Mouse (Mus musculus) cerebellum, adult 8-10 months (tissue): ENCODE data around the gene Asic3.
"Not testable (repeated sequence)": the region's sequence is repeated elsewhere in the genome, so short reads cannot be mapped to it uniquely, and the experiment has no call there.

ENCODE experiments used
- DNase-seq: peaks from one replicate; pipeline ENCODE4 v3.0.0; 2022

The Asic3 gene

DNA sequence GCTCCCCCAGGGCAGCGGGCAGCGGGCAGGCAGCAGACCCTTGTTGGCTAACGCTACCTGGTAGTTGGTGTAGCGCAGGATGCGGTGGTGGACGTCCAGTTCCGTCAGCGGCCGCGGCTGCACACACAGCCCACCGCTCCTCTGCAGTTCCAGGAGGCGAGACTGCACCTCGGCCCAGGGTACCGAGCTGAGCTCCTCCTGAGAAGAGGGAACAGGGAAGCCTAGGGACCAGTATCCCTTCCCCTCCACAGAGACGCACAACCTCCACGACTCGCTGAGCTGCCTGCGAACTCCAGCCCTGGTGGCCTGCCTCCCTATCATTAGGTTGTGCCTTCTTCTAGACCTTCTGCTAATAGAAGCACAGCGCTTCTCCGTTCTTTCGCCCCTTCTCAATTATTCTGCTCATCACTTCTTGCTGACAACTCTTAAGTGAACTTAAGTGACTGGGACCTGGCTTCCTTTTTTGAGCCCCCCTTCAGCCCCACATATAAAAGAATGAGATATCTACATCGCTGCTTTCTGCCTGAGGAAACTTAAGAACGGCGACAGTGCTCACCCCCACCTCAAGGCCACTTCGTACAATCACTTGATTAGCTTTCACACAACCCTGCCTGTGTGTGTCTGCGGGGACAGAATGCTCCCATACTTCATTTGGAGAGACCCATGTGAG is 24.8 kb upstream of the Asic3 start:
- DNase-seq, result no peak

DNA sequence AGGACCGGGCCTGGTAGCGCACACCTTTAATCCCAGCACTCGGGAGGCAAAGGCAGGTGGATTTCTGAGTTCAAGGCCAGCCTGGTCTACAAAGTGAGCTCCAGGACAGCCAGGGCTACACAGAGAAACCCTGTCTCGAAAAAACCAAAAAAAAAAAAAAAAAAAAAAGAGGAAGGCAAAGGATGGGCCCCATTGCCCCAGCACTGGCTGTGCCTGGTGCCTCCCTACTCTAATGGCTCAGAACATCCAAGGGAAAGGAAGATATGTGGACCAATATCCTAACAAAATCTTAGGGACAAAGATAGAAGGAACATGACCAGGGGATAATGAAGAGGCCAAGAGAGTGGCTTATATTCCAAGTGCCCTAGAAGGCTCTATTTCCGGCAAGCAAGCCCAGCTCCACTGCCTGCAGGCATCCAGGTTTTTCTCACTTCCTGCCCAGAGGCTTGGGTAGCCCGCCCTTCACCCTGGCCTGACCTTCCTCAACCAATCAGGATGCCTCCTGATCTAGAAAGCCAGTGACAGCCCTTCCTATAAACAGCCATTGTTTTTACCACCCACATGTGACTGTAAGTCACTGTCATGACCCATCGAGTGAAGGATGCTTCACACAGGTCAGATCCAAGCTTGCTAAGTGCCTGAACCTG is 24.1 kb upstream of the Asic3 start:
- no peak for DNase-seq

DNA sequence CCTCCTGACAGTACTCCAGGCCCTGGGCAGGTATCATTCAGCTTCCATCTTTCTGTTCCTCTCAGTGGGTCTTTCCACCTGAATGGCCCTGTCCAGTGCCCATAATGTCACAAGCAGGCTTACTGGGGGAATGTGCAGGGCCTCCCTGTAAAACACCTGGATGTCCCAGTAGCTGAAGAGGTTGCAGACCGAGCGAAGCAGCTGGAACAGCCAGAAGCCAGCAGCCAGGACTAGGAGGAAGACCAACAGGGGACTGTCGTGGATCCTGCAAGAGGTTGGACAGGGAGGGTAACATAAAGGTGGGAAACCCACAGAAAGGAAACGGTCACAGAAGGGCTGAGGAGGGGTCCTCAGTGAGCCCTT is 23.6 kb upstream of the Asic3 start:
- DNase-seq, result no peak

DNA sequence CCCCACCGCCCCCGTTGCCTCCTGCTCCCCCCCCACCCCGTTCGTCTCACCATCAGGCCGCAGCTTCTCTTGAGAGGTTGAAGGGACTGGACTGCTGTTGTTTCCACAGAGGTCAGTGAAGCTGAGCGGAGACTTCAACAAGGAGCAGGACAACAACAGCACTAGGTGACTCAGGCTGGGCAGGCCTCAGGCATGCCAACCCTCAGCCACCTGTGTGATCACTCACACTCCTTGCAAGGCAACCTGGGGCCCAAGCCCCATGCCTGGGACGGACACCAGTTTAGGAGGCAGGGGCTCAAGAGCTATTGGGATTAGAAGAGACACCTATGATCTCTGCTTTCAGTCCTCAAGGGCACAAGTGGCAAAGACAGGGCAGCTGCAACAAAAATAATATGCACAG is 21.3 kb upstream of the Asic3 start, which contains the start of gene Atg9b:
TSS of gene Atg9b (minus strand) at position 280 of the 400 bp plus-strand sequence.
- no peak for DNase-seq

DNA sequence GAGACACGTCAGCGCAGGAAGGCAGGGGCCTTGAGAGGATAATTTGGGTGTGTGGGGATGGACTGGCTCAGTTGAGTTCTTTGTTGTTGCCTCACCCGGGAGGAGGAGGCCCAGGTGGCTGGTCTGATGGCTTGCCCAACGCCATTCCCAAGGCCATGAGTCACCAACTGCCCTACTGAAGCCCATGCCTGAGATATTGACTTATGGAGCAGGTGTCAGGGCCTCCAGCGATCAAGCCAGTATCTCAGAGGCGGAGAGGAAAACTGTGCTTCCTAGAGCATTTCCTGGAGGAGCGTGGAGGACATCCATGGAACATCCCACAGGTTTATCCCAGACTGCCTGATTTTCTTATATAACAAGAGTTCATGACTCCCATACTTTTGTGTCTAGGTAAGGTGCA is 20.5 kb upstream of the Asic3 start:
- no peak for DNase-seq

DNA sequence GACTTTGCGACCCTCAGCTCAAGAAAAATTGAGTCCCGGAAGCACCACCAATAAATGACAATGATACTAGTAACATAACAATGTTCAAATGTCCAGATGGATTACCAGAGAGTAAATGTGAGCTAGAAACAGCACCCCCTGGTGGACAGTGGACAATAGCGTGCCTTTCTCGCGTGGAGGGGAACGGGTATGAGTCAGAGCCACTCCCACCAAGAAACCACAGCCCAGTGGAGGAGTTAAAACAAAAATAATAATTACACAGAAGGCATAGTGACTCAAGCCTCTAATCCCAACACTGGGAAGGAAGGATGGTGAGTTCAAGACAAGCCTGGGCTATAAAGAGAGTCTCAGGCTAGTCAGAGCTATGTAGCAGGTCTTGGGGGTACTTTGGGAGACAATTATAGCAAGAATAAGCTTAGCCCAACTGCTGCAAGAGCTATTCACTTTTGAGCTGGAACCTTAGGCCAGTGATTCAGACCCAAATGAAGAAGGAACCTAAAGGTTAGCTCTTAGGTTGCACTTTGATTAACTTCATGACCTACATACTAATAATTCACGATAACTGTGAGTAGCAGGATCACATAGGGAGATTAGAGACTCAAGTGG is 19.7 kb upstream of the Asic3 start, which contains the start of gene Abcb8:
TSS of gene Abcb8 (plus strand) at position 272 of the 606 bp plus-strand sequence.
- peak; percentile 81 for DNase-seq

DNA sequence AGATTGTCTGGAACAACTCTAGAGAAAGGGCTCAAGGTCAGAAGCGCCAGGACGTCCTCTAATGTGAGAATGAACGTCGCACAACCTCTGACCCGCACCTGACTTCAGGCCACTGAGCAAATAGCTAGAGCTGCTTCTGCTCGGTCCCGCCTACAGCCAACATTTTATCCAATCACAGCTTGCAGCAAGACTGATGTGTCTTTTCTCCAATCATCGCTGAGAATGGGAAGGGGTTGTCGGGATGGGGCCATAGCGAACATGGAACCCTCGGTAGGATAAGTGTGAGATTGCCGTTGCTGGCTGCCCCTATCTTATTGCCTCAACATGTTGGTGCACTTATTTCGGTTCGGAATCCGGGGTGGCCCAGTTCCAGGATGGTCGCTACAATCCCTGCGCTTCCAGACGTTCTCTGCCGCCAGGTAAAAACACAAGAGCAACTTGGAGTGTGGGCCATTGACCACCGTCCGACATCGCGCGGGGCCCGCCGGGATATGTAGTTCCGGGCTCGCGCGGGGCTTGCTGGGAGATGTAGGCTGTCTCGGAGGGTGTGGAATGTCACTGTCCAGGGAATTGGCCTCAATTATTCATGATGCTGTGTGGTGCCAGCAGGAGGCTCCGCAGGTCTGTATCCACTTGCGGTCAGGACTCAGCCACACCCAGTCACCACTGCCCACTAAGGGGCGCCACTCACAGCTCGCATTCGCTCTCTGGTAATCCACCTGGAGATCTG is 18.9 kb upstream of the Asic3 start:
- DNase-seq, result peak; percentile 96

DNA sequence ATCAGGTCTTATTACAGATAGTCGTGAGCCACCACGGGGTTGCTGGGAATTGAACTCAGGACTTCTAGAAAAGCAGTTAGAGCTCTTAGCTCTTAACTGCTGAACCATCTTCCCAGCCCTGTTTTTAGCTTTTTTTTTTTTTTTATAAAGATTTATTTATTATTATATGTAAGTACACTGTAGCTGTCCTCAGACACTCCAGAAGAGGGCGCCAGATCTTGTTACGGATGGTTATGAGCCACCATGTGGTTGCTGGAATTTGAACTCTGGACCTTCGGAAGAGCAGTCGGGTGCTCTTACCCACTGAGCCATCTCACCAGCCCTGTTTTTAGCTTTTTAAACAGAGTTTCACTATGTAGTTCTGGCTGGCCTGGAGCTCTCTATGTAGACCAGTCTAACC is 16.9 kb upstream of the Asic3 start:
- not testable (repeated sequence) for DNase-seq

DNA sequence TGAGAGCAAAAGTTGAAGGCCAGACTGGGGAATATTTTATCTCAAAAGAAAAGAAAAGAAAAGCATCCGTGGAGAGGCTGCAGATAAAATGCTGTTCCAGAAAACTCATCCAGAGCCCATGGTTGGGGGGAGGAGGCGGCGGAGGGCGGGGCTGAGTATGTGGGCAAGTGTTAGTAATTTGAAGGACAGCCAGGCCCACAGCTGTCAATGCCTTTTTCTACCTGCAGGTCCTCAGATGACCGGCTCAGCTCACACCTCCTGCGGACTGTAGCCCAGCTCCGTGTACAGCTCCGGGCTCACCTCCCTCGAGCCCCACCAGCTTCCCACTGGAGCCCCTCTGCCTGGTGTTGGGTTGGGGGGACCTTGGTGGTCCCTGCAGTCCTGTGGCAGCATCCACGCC is 13.5 kb upstream of the Asic3 start:
- DNase-seq, result no peak

DNA sequence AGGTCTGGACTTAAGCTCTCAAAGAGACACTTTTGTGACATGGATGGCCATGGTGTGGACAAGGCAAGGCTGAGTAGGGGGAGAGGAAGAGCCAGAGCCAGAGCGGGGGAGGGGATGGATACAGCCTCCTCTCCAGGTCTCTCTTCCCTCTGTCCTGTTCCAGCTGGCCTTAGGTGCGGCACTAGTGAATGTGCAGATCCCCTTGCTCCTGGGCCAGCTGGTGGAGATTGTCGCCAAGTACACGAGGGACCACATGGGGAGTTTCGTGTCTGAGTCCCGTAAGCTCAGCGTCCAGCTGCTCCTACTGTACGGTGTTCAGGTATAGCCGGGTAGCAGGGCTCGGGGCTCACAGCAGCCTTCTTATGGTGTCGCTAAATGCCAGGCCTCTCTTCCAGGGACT is 12.8 kb upstream of the Asic3 start:
- no peak for DNase-seq

DNA sequence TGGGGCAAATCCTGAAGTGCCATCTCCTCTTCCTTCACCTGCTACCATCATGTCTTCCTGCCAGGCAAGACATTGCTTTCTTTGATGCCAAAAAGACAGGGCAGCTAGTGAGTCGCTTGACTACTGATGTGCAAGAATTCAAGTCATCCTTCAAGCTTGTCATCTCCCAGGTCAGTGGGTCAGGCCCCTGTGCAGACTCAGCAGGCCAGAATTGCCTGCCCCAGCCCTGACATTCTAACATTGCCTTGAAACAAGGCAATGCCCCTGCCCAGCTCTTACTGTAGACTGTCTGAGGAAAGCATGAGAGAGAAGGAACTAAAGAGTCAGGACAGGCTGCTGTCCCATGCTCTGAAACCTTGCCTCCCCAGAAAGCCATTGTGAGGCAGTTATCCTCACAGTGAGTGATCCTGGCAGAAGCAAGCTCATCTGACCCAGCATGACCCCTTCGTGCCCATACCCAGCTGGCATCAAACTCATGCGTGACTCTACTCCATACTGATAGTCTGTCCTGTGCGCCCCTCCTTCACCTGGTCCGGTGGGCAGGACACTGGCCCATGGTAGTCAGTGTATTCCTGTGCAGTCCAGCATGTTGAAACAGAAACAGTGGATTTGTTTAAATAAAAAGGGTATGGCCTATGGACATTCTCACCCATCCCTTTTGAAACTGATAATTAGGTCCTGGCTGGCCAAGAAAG is 12.1 kb upstream of the Asic3 start:
- DNase-seq, result no peak

DNA sequence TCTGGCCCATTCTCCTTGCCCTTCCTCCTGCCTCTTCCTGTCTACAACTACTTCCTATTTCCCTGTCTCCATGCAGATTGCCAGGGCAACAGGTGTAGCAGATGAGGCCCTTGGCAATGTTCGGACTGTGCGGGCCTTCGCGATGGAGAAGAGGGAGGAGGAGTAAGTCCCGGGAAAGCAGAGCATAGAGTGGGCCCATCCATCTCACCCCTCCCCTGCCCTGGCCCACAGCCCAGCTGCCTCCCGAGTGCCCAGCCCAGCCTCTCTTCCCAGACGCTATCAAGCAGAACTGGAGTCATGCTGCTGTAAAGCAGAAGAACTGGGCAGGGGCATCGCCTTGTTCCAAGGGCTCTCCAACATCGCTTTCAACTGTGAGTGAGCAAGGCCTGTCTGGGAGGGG is 11.2 kb upstream of the Asic3 start:
- no peak for DNase-seq

DNA sequence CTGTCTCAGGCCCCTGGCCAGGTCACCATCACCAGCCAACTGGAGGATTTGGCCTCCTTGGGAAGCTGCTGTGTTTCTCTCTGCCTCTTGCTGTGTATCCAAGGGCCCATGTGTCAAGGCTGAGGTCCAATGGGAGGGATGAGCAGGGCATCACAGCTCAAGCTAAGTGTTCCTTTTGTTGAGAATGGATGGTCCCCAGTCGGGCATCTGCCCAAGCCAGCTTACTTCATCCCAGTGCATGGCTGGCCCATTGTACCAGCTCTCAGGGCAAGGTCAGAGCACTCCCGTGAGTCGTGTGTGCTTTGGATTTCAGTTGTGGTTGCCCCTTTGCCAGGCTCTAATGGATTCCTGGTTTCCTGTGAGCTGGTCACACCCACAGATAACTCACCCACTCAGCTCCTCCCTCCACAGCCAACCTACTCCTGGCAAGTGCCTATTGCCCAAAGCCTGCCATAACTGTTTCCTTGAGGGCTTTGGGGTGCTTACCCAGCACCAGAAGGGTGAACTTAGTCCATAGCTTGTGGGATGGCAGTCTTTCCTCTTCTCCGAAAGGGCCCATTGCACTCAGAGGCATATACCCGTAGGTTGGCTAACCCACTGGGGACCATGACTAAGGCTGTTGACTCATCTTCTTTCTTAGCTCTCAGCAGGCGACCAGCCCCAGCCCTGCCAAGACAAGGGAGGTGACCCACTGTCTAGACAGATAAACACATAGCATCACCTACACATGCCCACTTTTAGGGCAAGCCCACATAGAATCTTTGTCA is 8.4 kb upstream of the Asic3 start:
- DNase-seq, result no peak

DNA sequence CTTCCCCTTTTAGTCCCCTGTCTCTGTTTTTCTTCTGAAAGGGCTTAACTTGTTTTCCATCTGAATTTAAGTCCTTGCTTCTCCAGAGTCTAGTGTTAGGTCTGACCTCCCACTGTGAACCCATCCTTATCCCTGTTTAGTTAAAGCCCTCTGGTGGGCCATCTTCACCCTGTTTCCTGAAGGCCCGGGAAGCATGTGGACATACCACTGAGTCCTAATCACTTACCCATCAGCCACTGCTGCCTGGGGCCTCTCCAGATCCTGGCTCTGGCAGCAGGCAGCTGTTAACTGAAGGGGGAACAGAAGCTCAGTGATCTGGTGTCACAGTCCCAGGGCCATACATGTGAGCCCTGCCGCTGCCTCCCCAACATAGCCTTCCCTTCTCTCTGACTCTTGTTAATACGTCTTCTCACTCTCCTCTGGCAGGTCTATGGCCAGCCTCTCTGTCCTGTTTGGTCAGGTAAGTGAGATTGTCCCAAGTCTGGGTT is 7.8 kb upstream of the Asic3 start:
- no peak for DNase-seq

DNA sequence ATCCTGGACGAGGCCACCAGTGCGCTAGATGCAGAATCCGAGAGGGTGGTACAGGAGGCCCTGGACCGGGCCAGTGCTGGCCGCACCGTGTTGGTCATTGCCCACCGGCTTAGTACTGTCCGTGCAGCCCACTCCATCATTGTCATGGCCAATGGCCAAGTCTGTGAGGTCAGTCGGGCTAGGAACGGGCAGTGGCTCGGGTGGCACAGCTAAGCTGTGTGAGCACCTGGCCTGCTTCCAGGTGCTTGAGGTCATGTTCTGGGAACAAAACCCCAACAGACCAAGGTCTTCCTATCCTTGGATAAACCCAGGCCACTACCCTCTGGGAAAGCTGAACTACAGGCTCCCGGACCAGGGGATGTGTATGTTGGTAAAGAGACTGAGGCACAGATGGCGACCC is 4.5 kb upstream of the Asic3 start:
- DNase-seq, result no peak

DNA sequence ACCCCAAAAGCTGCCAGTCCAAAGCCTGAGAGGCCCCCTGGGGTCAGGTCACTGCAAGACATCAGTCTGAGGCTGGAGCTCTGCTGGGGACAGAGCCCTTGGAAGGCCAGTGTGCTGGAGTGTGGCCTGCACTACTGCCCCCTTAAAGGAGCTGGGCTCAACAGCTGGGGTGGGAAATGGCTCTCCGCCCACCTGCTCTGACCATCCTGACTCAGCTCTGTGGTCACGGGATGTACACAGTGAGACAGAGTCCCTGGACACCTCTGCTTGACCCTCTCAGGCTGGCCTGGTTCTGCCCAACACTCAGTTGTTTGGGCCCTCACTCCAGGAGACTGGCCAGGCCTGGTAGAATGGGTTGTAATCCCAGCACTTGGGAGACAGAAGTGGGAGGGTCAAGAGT is 3.7 kb upstream of the Asic3 start:
- DNase-seq, result no peak

DNA sequence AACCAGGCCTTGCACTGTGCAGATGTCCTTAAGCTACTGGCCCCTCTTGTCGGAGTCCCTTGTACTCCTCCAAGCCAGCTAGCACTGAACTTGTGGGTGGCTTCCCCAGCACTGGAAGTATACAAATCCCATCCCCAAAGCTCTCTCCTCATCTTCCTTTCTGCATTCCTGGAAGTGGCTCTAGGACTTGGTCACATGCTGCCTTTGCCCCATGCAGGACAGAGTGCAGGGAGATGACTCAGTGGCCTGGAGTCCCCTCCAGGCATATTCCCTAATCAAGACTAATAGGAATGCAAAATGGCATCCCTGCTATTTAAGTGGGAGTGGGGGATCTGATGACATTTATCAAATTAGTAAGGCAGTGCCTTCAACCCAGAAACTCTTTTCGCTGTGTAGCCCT is 1.1 kb upstream of the Asic3 start:
- no peak for DNase-seq

DNA sequence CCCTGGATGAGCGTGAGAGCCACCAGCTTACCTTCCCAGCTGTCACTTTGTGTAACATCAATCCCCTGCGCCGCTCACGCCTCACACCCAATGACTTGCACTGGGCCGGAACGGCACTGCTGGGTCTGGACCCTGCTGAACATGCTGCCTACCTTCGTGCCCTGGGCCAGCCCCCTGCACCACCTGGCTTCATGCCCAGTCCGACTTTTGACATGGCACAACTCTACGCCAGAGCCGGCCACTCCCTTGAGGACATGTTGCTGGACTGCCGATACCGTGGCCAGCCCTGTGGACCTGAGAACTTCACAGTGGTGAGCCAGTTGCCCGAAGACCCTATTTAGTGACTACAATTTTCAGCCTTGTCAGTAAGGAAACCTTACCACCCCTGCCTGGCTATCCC is 746 bp downstream of the Asic3 start:
- DNase-seq, result no peak

DNA sequence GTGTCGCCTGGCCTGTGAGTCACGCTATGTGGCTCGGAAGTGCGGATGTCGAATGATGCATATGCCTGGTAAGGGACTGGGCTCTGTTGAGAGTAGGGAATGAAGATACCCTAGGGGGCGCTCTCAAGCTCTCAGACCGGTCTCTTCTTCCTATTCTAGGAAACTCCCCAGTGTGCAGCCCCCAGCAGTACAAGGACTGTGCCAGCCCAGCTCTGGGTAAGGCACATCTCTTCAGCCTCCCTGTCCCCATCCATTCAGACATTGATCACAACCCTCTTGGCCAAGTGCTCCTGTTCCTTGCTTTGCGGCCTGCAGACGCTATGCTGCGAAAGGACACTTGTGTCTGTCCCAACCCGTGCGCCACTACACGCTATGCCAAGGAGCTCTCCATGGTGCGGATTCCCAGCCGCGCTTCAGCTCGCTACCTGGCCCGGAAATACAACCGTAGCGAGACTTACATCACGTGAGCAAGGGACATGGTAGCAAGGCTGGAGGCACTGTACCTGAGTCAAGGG is 3.1 kb downstream of the Asic3 start:
- DNase-seq, result peak; percentile 78

DNA sequence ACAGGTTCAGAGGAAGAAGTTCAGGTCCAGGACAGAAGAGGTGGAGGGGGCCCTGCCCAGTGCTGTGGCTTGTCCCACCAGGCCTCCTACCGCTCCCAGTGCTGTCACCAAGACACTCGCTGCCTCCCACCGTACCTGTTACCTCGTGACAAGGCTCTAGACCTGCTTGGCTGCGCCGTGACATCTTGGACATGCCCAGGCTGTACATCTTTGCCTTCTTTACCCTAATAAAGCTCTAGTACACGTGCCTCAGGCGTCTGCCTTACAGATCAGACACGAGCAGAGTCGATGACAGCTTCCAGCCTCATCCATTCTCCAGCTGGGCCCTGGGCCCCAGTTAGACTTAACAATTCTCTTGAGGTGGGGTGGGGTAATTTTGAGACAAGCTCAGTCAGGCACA is 4.4 kb downstream of the Asic3 start:
- DNase-seq, result no peak

DNA sequence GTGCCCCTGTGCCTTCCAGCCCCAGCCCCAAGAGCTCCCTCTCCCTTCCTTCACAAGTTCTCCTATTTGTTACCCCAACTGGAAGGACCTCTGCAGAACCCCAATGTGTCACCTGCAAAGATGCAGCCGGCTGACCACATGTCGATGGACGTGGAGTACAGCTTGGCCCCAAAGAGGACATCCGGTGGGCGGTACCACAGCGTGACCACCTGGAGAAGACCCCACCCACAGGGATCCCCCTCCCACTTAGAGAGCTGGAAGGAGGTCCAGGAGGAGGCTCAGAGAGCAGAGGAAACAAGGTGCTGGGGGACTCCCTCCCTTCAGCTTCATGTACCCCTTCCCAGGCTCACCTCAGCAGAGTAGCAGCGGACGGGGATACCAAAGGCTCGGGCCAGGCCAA is 7.2 kb downstream of the Asic3 start:
- no peak for DNase-seq
